Mouse (Mus musculus) kidney, postnatal 0 days (tissue): ENCODE data around the gene Slc38a4. TPM values are rescaled to one million over a fixed set of nuclear protein-coding genes. Genes with fewer than 3 reads are reported as not detected.
A peak's percentile ranks its signal among the peaks of the same experiment; 100 is the strongest.

Experiments
- ATAC-seq: fragments of 200-750 bp; cut with Nextera tagmentation; replicated peaks from 2 replicates; pipeline ENCODE4 v1.8.0; 2017; ENCODE audit warnings: low read depth, moderate number of reproducible peaks, moderate TSS enrichment, moderate library complexity; ENCODE audit not compliant: low FRiP score
- DNase-seq: peaks from one replicate; pipeline ENCODE4 v3.0.0-alpha.2; 2016; ENCODE audit warnings: low spot score
- H3K27ac ChIP-seq: fragments of 300-500 bp; sonication (generic); 2 replicates; pipeline ENCODE4 v1.5.1; 2014; ENCODE audit warnings: mild to moderate bottlenecking
- H3K27me3 ChIP-seq: fragments of 300-500 bp; sonication (generic); 2 replicates; pipeline ENCODE4 v1.6.1; 2014; ENCODE audit warnings: low read length, mixed read lengths; ENCODE audit not compliant: insufficient read depth
- H3K36me3 ChIP-seq: fragments of 300-500 bp; sonication (generic); 2 replicates; pipeline ENCODE4 v1.6.1; 2014; ENCODE audit warnings: low read length, mixed read lengths; ENCODE audit not compliant: insufficient read depth
- H3K4me1 ChIP-seq: fragments of 300-500 bp; sonication (generic); replicated peaks from 2 replicates; pipeline ENCODE4 v1.6.1; 2014; ENCODE audit warnings: antibody characterized with exemption, low read length, mixed read lengths; ENCODE audit not compliant: insufficient read depth
- H3K4me2 ChIP-seq: fragments of 300-500 bp; sonication (generic); 2 replicates; pipeline ENCODE4 v1.6.1; 2014; ENCODE audit warnings: mild to moderate bottlenecking, low read length, moderate library complexity, mixed read lengths
- H3K4me3 ChIP-seq: fragments of 300-500 bp; sonication (generic); replicated peaks from 2 replicates; pipeline ENCODE4 v1.5.1; 2014; ENCODE audit warnings: low read depth, low read length
- H3K9ac ChIP-seq: fragments of 300-500 bp; sonication (generic); 2 replicates; pipeline ENCODE4 v1.6.1; 2014; ENCODE audit warnings: low read depth, low read length
- H3K9me3 ChIP-seq: fragments of 300-500 bp; sonication (generic); replicated peaks from 2 replicates; pipeline ENCODE4 v1.6.1; 2016; ENCODE audit warnings: low read length, inconsistent platforms, mixed read lengths
- CTCF ChIP-seq: IDR thresholded peaks from 2 replicates; pipeline ENCODE4 v1.5.1; 2016; ENCODE audit warnings: antibody characterized with exemption, low read depth, mild to moderate bottlenecking, moderate library complexity
- WGBS: fragments of 180-500 bp; shearing (Covaris S2); extraction: QIAGEN DNeasy Blood & Tissue Kit; methylation state at CpG from one replicate; pipeline ENCODE4 v1.1.7; 2014; 5-methylcytosine and 5-hydroxymethylcytosine counted together
- polyA plus RNA-seq: library from polyadenylated mRNA; unstranded; fragments of >200 nt; fragmentation: Nextera tagmentation; extraction: Ambion mirVana; gene quantifications from 2 replicates; pipeline ENCODE4 v1.2.1, GENCODE M21; 2015

The Slc38a4 gene
- polyA plus RNA-seq, 1 experiment from 2014 or later, result 38.4 TPM

GRCm38 (mm10) chr15:96985618-96986017 is 70.1 kb downstream of the Slc38a4 start:
- Histone ChIP-seq H3K4me1 (no peaks in the 10 kb centered on the region), H3K4me2 (no peak overlapping the region), H3K27ac (no peak overlapping the region), H3K36me3 (no peaks in the 10 kb centered on the region), H3K4me3 (no peak overlapping the region), H3K9ac (no peak overlapping the region), H3K9me3 (no peaks in the 10 kb centered on the region), H3K27me3 (no peaks in the 10 kb centered on the region)
- WGBS, result 64% methylated on average over 8 of the region's 8 CpGs
- DNase-seq (no peak), ATAC-seq (no peak)
- no peak for TF ChIP-seq CTCF

DNA sequence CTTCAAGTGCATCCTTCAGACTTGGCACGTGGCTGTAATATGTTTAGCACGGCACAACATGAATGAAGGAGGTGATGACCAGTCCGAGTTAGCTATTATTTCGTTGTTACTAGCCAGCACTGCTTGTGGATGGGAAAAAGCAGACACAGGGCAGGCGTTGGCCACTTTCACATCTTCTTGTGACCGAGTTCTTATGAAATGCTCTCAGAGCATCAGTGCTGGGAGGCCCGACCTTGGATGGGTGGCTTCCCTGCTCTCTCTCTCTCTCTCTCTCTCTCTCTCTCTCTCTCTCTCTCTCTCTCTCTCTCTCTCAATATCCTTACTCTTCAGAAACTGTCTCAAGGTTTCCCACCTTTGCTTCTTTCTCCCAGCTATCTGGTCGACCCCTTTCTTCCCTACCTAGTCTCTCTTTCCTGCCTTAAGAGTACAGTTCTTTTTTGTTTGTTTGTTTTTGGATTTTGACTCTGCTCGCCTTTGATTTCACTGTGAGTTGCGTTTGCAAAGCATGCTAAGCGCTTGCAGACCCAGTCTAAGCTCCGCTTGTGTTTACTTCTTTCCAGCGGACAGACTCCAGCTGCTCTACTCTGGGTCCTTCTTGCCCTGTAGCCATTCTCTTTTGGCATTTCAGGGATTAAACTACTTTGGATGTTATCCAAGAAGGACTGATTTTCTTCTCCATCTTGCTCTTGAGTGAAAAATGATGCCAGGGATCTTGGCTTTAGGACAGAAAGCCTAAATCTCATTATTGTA is 72.0 kb downstream of the Slc38a4 start:
- 69% methylated on average over 13 of the region's 13 CpGs for WGBS
- peak; percentile 68 for DNase-seq
- peak overlapping the region; percentile 50; the same call in 1 of the 2 replicates for H3K27ac ChIP-seq
- no peaks in the 10 kb centered on the region for H3K9me3 ChIP-seq
- H3K4me1 ChIP-seq, result no peaks in the 10 kb centered on the region
- H3K9ac ChIP-seq, result no peak overlapping the region
- no peaks in the 10 kb centered on the region for H3K36me3 ChIP-seq
- no peak for TF ChIP-seq CTCF
- no peak for ATAC-seq
- H3K4me3 ChIP-seq, result no peak overlapping the region
- no peak overlapping the region for H3K4me2 ChIP-seq
- no peaks in the 10 kb centered on the region for H3K27me3 ChIP-seq

- H3K9ac ChIP-seq, result no peak overlapping the region
- DNase-seq (no peak), ATAC-seq (no peak)
- no peaks in the 10 kb centered on the region for H3K4me1 ChIP-seq
- no peak overlapping the region for H3K4me3 ChIP-seq
- H3K27ac ChIP-seq, result no peak overlapping the region
- WGBS, result 61% methylated on average over 9 of the region's 9 CpGs
- H3K36me3 ChIP-seq, result no peaks in the 10 kb centered on the region
- TF ChIP-seq CTCF, result no peak
- H3K4me2 ChIP-seq, result no peak overlapping the region
- no peaks in the 10 kb centered on the region for H3K9me3 ChIP-seq
- H3K27me3 ChIP-seq, result no peaks in the 10 kb centered on the region
These were observed 80.6 kb downstream of the Slc38a4 start for GRCm38 (mm10) chr15:96975125-96975524.

- Histone ChIP-seq H3K9ac (no peak overlapping the region), H3K4me2 (no peak overlapping the region), H3K4me3 (no peak overlapping the region), H3K27ac (no peak overlapping the region), H3K27me3 (no peaks in the 10 kb centered on the region), H3K36me3 (no peaks in the 10 kb centered on the region), H3K9me3 (no peaks in the 10 kb centered on the region), H3K4me1 (no peaks in the 10 kb centered on the region)
- WGBS, result 92% methylated on average over 5 of the region's 5 CpGs
- DNase-seq, result no peak
- no peak for ATAC-seq
- TF ChIP-seq CTCF, result no peak
These were observed 81.6 kb downstream of the Slc38a4 start for GRCm38 (mm10) chr15:96974131-96974530.

GRCm38 (mm10) chr15:96973370-96973769 is 82.4 kb downstream of the Slc38a4 start:
- no peak for DNase-seq
- Histone ChIP-seq H3K4me2 (no peak overlapping the region), H3K9me3 (no peaks in the 10 kb centered on the region), H3K36me3 (no peaks in the 10 kb centered on the region), H3K27ac (no peak overlapping the region), H3K4me3 (no peak overlapping the region), H3K9ac (no peak overlapping the region), H3K4me1 (no peaks in the 10 kb centered on the region), H3K27me3 (no peaks in the 10 kb centered on the region)
- no peak for ATAC-seq
- 86% methylated on average over 4 of the region's 4 CpGs for WGBS
- no peak for TF ChIP-seq CTCF

GRCm38 (mm10) chr15:96972706-96973274 is 83.0 kb downstream of the Slc38a4 start:
- DNase-seq, result no peak
- 73% methylated on average over 3 of the region's 3 CpGs for WGBS

More at GRCm38 (mm10) chr15:96972706-96973274, 83.0 kb downstream of the Slc38a4 start:
- Histone ChIP-seq H3K4me1 (no peaks in the 10 kb centered on the region), H3K4me2 (no peak overlapping the region), H3K9ac (no peak overlapping the region), H3K9me3 (no peaks in the 10 kb centered on the region), H3K36me3 (no peaks in the 10 kb centered on the region), H3K27ac (no peak overlapping the region), H3K4me3 (no peak overlapping the region), H3K27me3 (no peaks in the 10 kb centered on the region)
- TF ChIP-seq CTCF, result no peak
- ATAC-seq, result no peak
